Mouse (Mus musculus): ENCODE data around the gene Wdfy3. TPM values are rescaled to one million over a fixed set of nuclear protein-coding genes. Genes with fewer than 3 reads are reported as not detected.
"Not testable (repeated sequence)": the region's sequence is repeated elsewhere in the genome, so short reads cannot be mapped to it uniquely, and the experiment has no call there.

Wdfy3 gene
- polyA plus RNA-seq, 1 experiment, result 32.4 TPM

GRCm38 (mm10) chr5:101845011-101845410 lies 224.7 kb downstream of the Wdfy3 start:
- no peak overlapping the region for H3K4me3 ChIP-seq (replicated peaks; ENCODE audit: extremely low read depth, low read depth, low read length)
- TF ChIP-seq POLR2A (IDR thresholded peaks at IDR 0.05; ENCODE audit: borderline replicate concordance, extremely low read depth, low read depth, low read length), result no peak
- TF ChIP-seq CTCF (IDR thresholded peaks at IDR 0.05; ENCODE audit: insufficient read depth, low read length), result no peak
- no peak for DNase-seq
- H3K4me1 ChIP-seq (ENCODE audit: control insufficient read depth, insufficient read depth, low read length), result no peaks in the 10 kb centered on the region
- WGBS, result 93% methylated on average over 14 of the region's 14 CpGs

GRCm38 (mm10) chr5:101840476-101840875 lies 229.2 kb downstream of the Wdfy3 start:
- WGBS, result 88% methylated on average over 5 of the region's 5 CpGs
- Histone ChIP-seq H3K4me3 (replicated peaks; ENCODE audit: extremely low read depth, low read depth, low read length) (no peak overlapping the region), H3K4me1 (ENCODE audit: control insufficient read depth, insufficient read depth, low read length) (no peaks in the 10 kb centered on the region)
- DNase-seq, result no peak
- no peak for TF ChIP-seq POLR2A (IDR thresholded peaks at IDR 0.05; ENCODE audit: borderline replicate concordance, extremely low read depth, low read depth, low read length)
- no peak for TF ChIP-seq CTCF (IDR thresholded peaks at IDR 0.05; ENCODE audit: insufficient read depth, low read length)

- not testable (repeated sequence) for H3K4me3 ChIP-seq (replicated peaks; ENCODE audit: extremely low read depth, low read depth, low read length); DNase-seq; H3K4me1 ChIP-seq (ENCODE audit: control insufficient read depth, insufficient read depth, low read length)
- WGBS, result 94% methylated on average over 2 of the region's 2 CpGs
Observed at GRCm38 (mm10) chr5:101837605-101838004, 232.1 kb downstream of the Wdfy3 start.

GRCm38 (mm10) chr5:101836221-101836620 lies 233.5 kb downstream of the Wdfy3 start:
- Histone ChIP-seq H3K4me1 (ENCODE audit: control insufficient read depth, insufficient read depth, low read length) (no peaks in the 10 kb centered on the region; the same call in 1 of the 2 replicates), H3K4me3 (replicated peaks; ENCODE audit: extremely low read depth, low read depth, low read length) (no peak overlapping the region)
- no peak for DNase-seq
- TF ChIP-seq CTCF (IDR thresholded peaks at IDR 0.05; ENCODE audit: insufficient read depth, low read length), result no peak
- 94% methylated on average over 11 of the region's 11 CpGs for WGBS

GRCm38 (mm10) chr5:101833875-101834274 lies 235.8 kb downstream of the Wdfy3 start:
- peak; percentile 25 for DNase-seq
- 78% methylated on average over 8 of the region's 8 CpGs for WGBS
- Histone ChIP-seq H3K4me3 (replicated peaks; ENCODE audit: extremely low read depth, low read depth, low read length) (no peak overlapping the region), H3K4me1 (ENCODE audit: control insufficient read depth, insufficient read depth, low read length) (no peaks in the 10 kb centered on the region; the same call in 1 of the 2 replicates)
- TF ChIP-seq POLR2A (IDR thresholded peaks at IDR 0.05; ENCODE audit: borderline replicate concordance, extremely low read depth, low read depth, low read length) (no peak), CTCF (IDR thresholded peaks at IDR 0.05; ENCODE audit: insufficient read depth, low read length) (0 out of 2 replicates have a peak, but pooled peaks have one; percentile 21)

- no peaks in the 10 kb centered on the region; the same call in 1 of the 2 replicates for H3K4me1 ChIP-seq (ENCODE audit: control insufficient read depth, insufficient read depth, low read length)
- 82% methylated on average over 5 of the region's 5 CpGs for WGBS
- TF ChIP-seq POLR2A (IDR thresholded peaks at IDR 0.05; ENCODE audit: borderline replicate concordance, extremely low read depth, low read depth, low read length) (no peak), CTCF (IDR thresholded peaks at IDR 0.05; ENCODE audit: insufficient read depth, low read length) (no peak)
- no peak for DNase-seq
- no peak overlapping the region for H3K4me3 ChIP-seq (replicated peaks; ENCODE audit: extremely low read depth, low read depth, low read length)
Observed at GRCm38 (mm10) chr5:101832991-101833390, 236.7 kb downstream of the Wdfy3 start.

GRCm38 (mm10) chr5:101832042-101832441 lies 237.7 kb downstream of the Wdfy3 start:
- Histone ChIP-seq H3K4me1 (ENCODE audit: control insufficient read depth, insufficient read depth, low read length) (no peaks in the 10 kb centered on the region; the same call in 1 of the 2 replicates), H3K4me3 (replicated peaks; ENCODE audit: extremely low read depth, low read depth, low read length) (no peak overlapping the region)
- 95% methylated on average over 6 of the region's 6 CpGs for WGBS
- TF ChIP-seq CTCF (IDR thresholded peaks at IDR 0.05; ENCODE audit: insufficient read depth, low read length) (no peak), POLR2A (IDR thresholded peaks at IDR 0.05; ENCODE audit: borderline replicate concordance, extremely low read depth, low read depth, low read length) (no peak)
- no peak for DNase-seq

- H3K4me3 ChIP-seq (replicated peaks; ENCODE audit: extremely low read depth, low read depth, low read length), result no peak overlapping the region
- 68% methylated on average over 8 of the region's 8 CpGs for WGBS
- H3K4me1 ChIP-seq (ENCODE audit: control insufficient read depth, insufficient read depth, low read length), result peaks cover 2% of the 10 kb centered on the region; the same call in 1 of the 2 replicates
- no peak for DNase-seq
- TF ChIP-seq POLR2A (IDR thresholded peaks at IDR 0.05; ENCODE audit: borderline replicate concordance, extremely low read depth, low read depth, low read length), result no peak
- TF ChIP-seq CTCF (IDR thresholded peaks at IDR 0.05; ENCODE audit: insufficient read depth, low read length), result no peak
Observed at GRCm38 (mm10) chr5:101830180-101830579, 239.5 kb downstream of the Wdfy3 start.

GRCm38 (mm10) chr5:101828932-101829331 lies 240.8 kb downstream of the Wdfy3 start:
- DNase-seq, result no peak
- Histone ChIP-seq H3K4me3 (replicated peaks; ENCODE audit: extremely low read depth, low read depth, low read length) (no peak overlapping the region), H3K4me1 (ENCODE audit: control insufficient read depth, insufficient read depth, low read length) (peaks cover 2% of the 10 kb centered on the region; the same call in 1 of the 2 replicates)
- WGBS, result 71% methylated on average over 3 of the region's 3 CpGs
- TF ChIP-seq CTCF (IDR thresholded peaks at IDR 0.05; ENCODE audit: insufficient read depth, low read length) (no peak), POLR2A (IDR thresholded peaks at IDR 0.05; ENCODE audit: borderline replicate concordance, extremely low read depth, low read depth, low read length) (no peak)

GRCm38 (mm10) chr5:101827477-101827876 lies 242.2 kb downstream of the Wdfy3 start:
- no peak for DNase-seq
- Histone ChIP-seq H3K4me3 (replicated peaks; ENCODE audit: extremely low read depth, low read depth, low read length) (no peak overlapping the region), H3K4me1 (ENCODE audit: control insufficient read depth, insufficient read depth, low read length) (peaks cover 2% of the 10 kb centered on the region; the same call in 1 of the 2 replicates)
- TF ChIP-seq CTCF (IDR thresholded peaks at IDR 0.05; ENCODE audit: insufficient read depth, low read length) (no peak), POLR2A (IDR thresholded peaks at IDR 0.05; ENCODE audit: borderline replicate concordance, extremely low read depth, low read depth, low read length) (no peak)
- WGBS, result 42% methylated on average over 12 of the region's 12 CpGs

Measured in lung, adult 2 months (tissue).